In genomic region chr6:124918331-124918690, GRCm38 (mm10) we compare ENCODE assay signal across 8 mouse cellular contexts. TPM values are rescaled to one million over a fixed set of nuclear protein-coding genes. Genes with fewer than 3 reads are reported as not detected.
DNase-seq lines count a peak whose midpoint lies in the region; ATAC-seq and TF ChIP-seq lines count a peak whose summit lies in the region.

No protein-coding gene starts in this region.

- peaks cover 12% of the 10 kb centered on the region for H3K36me3 ChIP-seq in kidney, postnatal 0 days (ENCODE audit: insufficient read depth, low read length)
- peaks cover 5% of the 10 kb centered on the region; the same call in 1 of the 2 replicates for H3K36me3 ChIP-seq in embryonic facial prominence, embryonic 11.5 days (replicated peaks; ENCODE audit: control insufficient read depth, insufficient read depth, low read depth, low read length)
- peaks cover 18% of the 10 kb centered on the region for H3K36me3 ChIP-seq in intestine, embryonic 14.5 days (ENCODE audit: control insufficient read depth, insufficient read depth, low read length)
- peaks cover 6% of the 10 kb centered on the region for H3K36me3 ChIP-seq in myocyte (ENCODE audit: control insufficient read depth, insufficient read depth)

- ATAC-seq in kidney, postnatal 0 days (replicated peaks; ENCODE audit: low FRiP score, low read depth): no peak
- no peak for ATAC-seq in embryonic facial prominence, embryonic 11.5 days (replicated peaks; ENCODE audit: insufficient number of reproducible peaks, low FRiP score, low TSS enrichment, low read depth)
- no peak for ATAC-seq in intestine, embryonic 14.5 days (replicated peaks; ENCODE audit: low FRiP score, low TSS enrichment, low read depth)
- no peak for ATAC-seq in activated CD4-positive, CD25-positive, alpha-beta regulatory T cell, adult 4 months

- peaks cover 35% of the 10 kb centered on the region for H3K4me1 ChIP-seq in kidney, postnatal 0 days (replicated peaks; ENCODE audit: insufficient read depth, low read length)
- H3K4me1 ChIP-seq in embryonic facial prominence, embryonic 11.5 days (ENCODE audit: control insufficient read depth, insufficient read depth, low read length): peaks cover 6% of the 10 kb centered on the region
- peaks cover 56% of the 10 kb centered on the region for H3K4me1 ChIP-seq in intestine, embryonic 14.5 days (replicated peaks; ENCODE audit: control insufficient read depth, insufficient read depth, low read length)

- no peaks in the 10 kb centered on the region for H3K27me3 ChIP-seq in kidney, postnatal 0 days (ENCODE audit: insufficient read depth, low read length)
- no peaks in the 10 kb centered on the region for H3K27me3 ChIP-seq in embryonic facial prominence, embryonic 11.5 days (ENCODE audit: control insufficient read depth, insufficient read depth, low read length)
- H3K27me3 ChIP-seq in intestine, embryonic 14.5 days (replicated peaks; ENCODE audit: control insufficient read depth, insufficient read depth, low read length): no peaks in the 10 kb centered on the region
- no peaks in the 10 kb centered on the region for H3K27me3 ChIP-seq in myocyte (ENCODE audit: control insufficient read depth, insufficient read depth, insufficient read length)

- peak overlapping the region; percentile 84 for H3K4me2 ChIP-seq in kidney, postnatal 0 days (ENCODE audit: low read length)
- peak overlapping the region; percentile 95 for H3K4me2 ChIP-seq in embryonic facial prominence, embryonic 11.5 days (ENCODE audit: low read depth, low read length)
- H3K4me2 ChIP-seq in intestine, embryonic 14.5 days (ENCODE audit: low read length): peak overlapping the region; percentile 82
- peak overlapping the region; percentile 77 for H3K4me2 ChIP-seq in myocyte (ENCODE audit: low read depth)

- TF ChIP-seq CTCF in kidney, postnatal 0 days (IDR thresholded peaks at IDR 0.05; ENCODE audit: low read depth): no peak

- TF ChIP-seq POLR2A in myocyte (IDR thresholded peaks at IDR 0.05; ENCODE audit: insufficient read length, low read depth): no peak

- peak overlapping the region; percentile 86 for H3K4me3 ChIP-seq in kidney, postnatal 0 days (replicated peaks; ENCODE audit: low read depth, low read length)
- peak overlapping the region; percentile 92 for H3K4me3 ChIP-seq in embryonic facial prominence, embryonic 11.5 days (ENCODE audit: low read depth, low read length)
- H3K4me3 ChIP-seq in intestine, embryonic 14.5 days (ENCODE audit: low read depth, low read length): peak overlapping the region; percentile 76
- H3K4me3 ChIP-seq in myocyte: peak overlapping the region; percentile 91

- H3ac ChIP-seq in myocyte (ENCODE audit: control insufficient read depth, insufficient read length): peak overlapping the region; percentile 78

- WGBS in kidney, postnatal 0 days: 7% methylated on average over 7 of the region's 7 CpGs
- WGBS in embryonic facial prominence, embryonic 11.5 days: 13% methylated on average over 7 of the region's 7 CpGs
- 8% methylated on average over 7 of the region's 7 CpGs for WGBS in intestine, embryonic 14.5 days

- H3K79me2 ChIP-seq in myocyte (ENCODE audit: control insufficient read depth, insufficient read depth): peaks cover 19% of the 10 kb centered on the region

- no peaks in the 10 kb centered on the region for H3K9me3 ChIP-seq in kidney, postnatal 0 days (replicated peaks; ENCODE audit: low read length)
- no peaks in the 10 kb centered on the region for H3K9me3 ChIP-seq in embryonic facial prominence, embryonic 11.5 days (replicated peaks; ENCODE audit: control insufficient read depth, low read length)
- H3K9me3 ChIP-seq in intestine, embryonic 14.5 days (ENCODE audit: control insufficient read depth, low read length): no peaks in the 10 kb centered on the region

- peak overlapping the region; percentile 100 for H3K9ac ChIP-seq in kidney, postnatal 0 days (ENCODE audit: low read depth, low read length)
- peak overlapping the region; percentile 98 for H3K9ac ChIP-seq in embryonic facial prominence, embryonic 11.5 days (replicated peaks; ENCODE audit: low read length)
- peak overlapping the region; percentile 99 for H3K9ac ChIP-seq in intestine, embryonic 14.5 days (ENCODE audit: low read length)

- no peak for DNase-seq in kidney, postnatal 0 days (ENCODE audit: low spot score)
- DNase-seq in kidney, adult 18-20 months: no peak
- DNase-seq in embryonic facial prominence, embryonic 11.5 days (ENCODE audit: low spot score): no peak
- no peak for DNase-seq in intestine, embryonic 14.5 days (ENCODE audit: low spot score)
- DNase-seq in urinary bladder, postnatal 10 days (ENCODE audit: low spot score): no peak
- DNase-seq in cerebellum, postnatal 14 days: no peak

- peak overlapping the region; percentile 99 for H3K27ac ChIP-seq in kidney, postnatal 0 days
- peak overlapping the region; percentile 100 for H3K27ac ChIP-seq in embryonic facial prominence, embryonic 11.5 days (replicated peaks; ENCODE audit: low read depth, low read length)
- peak overlapping the region; percentile 99 for H3K27ac ChIP-seq in intestine, embryonic 14.5 days (ENCODE audit: low read depth)

TF ChIP-seq in myocyte, 11 proteins besides CTCF, POLR2A, EP300 and RAD21:
- TF ChIP-seq MYOD1 (IDR thresholded peaks at IDR 0.05; ENCODE audit: control insufficient read depth in 1 of 3, insufficient read length in 2 of 3, low read depth in 2 of 3) (no peak), TCF3 (IDR thresholded peaks at IDR 0.05; ENCODE audit: insufficient read length, low read depth) (no peak), USF1 (IDR thresholded peaks at IDR 0.05; ENCODE audit: low read depth) (no peak), MAX (IDR thresholded peaks at IDR 0.05; ENCODE audit: low read depth) (no peak), REST (IDR thresholded peaks at IDR 0.05; ENCODE audit: insufficient read depth, insufficient read length) (no peak), TCF12 (IDR thresholded peaks at IDR 0.05; ENCODE audit: insufficient read depth, poor library complexity, severe bottlenecking) (no peak), MYOG (IDR thresholded peaks at IDR 0.05; ENCODE audit: control insufficient read depth in 1 of 3, insufficient read depth in 1 of 3, insufficient read length in 2 of 3, low read depth in 2 of 3) (no peak)

RNA-seq across cellular contexts. Expression of gene Ptms, which starts 1.6 kb away (rescaled TPM):
- 359 and 399 TPM in 2 replicates for polyA plus RNA-seq in kidney, postnatal 0 days (2015; fragmentation: Nextera tagmentation; extraction: Ambion mirVana)
- polyA plus RNA-seq in embryonic facial prominence, embryonic 11.5 days (2014; fragmentation: Nextera tagmentation; extraction: Ambion mirVana): 184 and 213 TPM in 2 replicates
- 232 and 257 TPM in 2 replicates for polyA plus RNA-seq in intestine, embryonic 14.5 days (2014; fragmentation: Nextera tagmentation; extraction: Ambion mirVana)
- 1,462 TPM for polyA plus RNA-seq in myocyte (2012; fragmentation: generic; extraction: Trizol)
- polyA plus RNA-seq in activated CD4-positive, CD25-positive, alpha-beta regulatory T cell, adult 4 months (2017; shearing (Covaris generic)): 10 to 100 TPM; 12.0 to 12.8 TPM

RNA-seq across cellular contexts. Expression of gene Lag3, which starts 6.8 kb away (rescaled TPM):
- 2.5 and 2.9 TPM in 2 replicates for polyA plus RNA-seq in kidney, postnatal 0 days (2015; fragmentation: Nextera tagmentation; extraction: Ambion mirVana)
- 1.7 and 1.8 TPM in 2 replicates for polyA plus RNA-seq in embryonic facial prominence, embryonic 11.5 days (2014; fragmentation: Nextera tagmentation; extraction: Ambion mirVana)
- 1.8 and 2.1 TPM in 2 replicates for polyA plus RNA-seq in intestine, embryonic 14.5 days (2014; fragmentation: Nextera tagmentation; extraction: Ambion mirVana)
- 0.41 TPM for polyA plus RNA-seq in myocyte (2012; fragmentation: generic; extraction: Trizol)
- polyA plus RNA-seq in activated CD4-positive, CD25-positive, alpha-beta regulatory T cell, adult 4 months (2017; shearing (Covaris generic)): 10 to 100 TPM; 23.5 to 30.2 TPM

RNA-seq across cellular contexts. Expression of gene Mlf2, which starts 12.9 kb away (rescaled TPM):
- polyA plus RNA-seq in kidney, postnatal 0 days (2015; fragmentation: Nextera tagmentation; extraction: Ambion mirVana): 348 and 352 TPM in 2 replicates
- polyA plus RNA-seq in embryonic facial prominence, embryonic 11.5 days (2014; fragmentation: Nextera tagmentation; extraction: Ambion mirVana): 391 and 402 TPM in 2 replicates
- 352 and 357 TPM in 2 replicates for polyA plus RNA-seq in intestine, embryonic 14.5 days (2014; fragmentation: Nextera tagmentation; extraction: Ambion mirVana)
- 384 TPM for polyA plus RNA-seq in myocyte (2012; fragmentation: generic; extraction: Trizol)
- 10 to 100 TPM; 46.7 to 70.4 TPM for polyA plus RNA-seq in activated CD4-positive, CD25-positive, alpha-beta regulatory T cell, adult 4 months (2017; shearing (Covaris generic))

RNA-seq across cellular contexts. Expression of gene Cd4, which starts 30.3 kb away (rescaled TPM):
- 0.24 and 0.28 TPM in 2 replicates for polyA plus RNA-seq in kidney, postnatal 0 days (2015; fragmentation: Nextera tagmentation; extraction: Ambion mirVana)
- not detected in 2 replicates for polyA plus RNA-seq in embryonic facial prominence, embryonic 11.5 days (2014; fragmentation: Nextera tagmentation; extraction: Ambion mirVana)
- 0.28 and 0.37 TPM in 2 replicates for polyA plus RNA-seq in intestine, embryonic 14.5 days (2014; fragmentation: Nextera tagmentation; extraction: Ambion mirVana)
- polyA plus RNA-seq in myocyte (2012; fragmentation: generic; extraction: Trizol): not detected
- polyA plus RNA-seq in activated CD4-positive, CD25-positive, alpha-beta regulatory T cell, adult 4 months (2017; shearing (Covaris generic)): 100 to 1,000 TPM; 240 to 401 TPM

RNA-seq across cellular contexts. Expression of gene Cops7a, which starts 47.0 kb away (rescaled TPM):
- polyA plus RNA-seq in kidney, postnatal 0 days (2015; fragmentation: Nextera tagmentation; extraction: Ambion mirVana): 153 and 157 TPM in 2 replicates
- polyA plus RNA-seq in embryonic facial prominence, embryonic 11.5 days (2014; fragmentation: Nextera tagmentation; extraction: Ambion mirVana): 118 and 125 TPM in 2 replicates
- polyA plus RNA-seq in intestine, embryonic 14.5 days (2014; fragmentation: Nextera tagmentation; extraction: Ambion mirVana): 155 and 159 TPM in 2 replicates
- 142 TPM for polyA plus RNA-seq in myocyte (2012; fragmentation: generic; extraction: Trizol)
- 10 to 100 TPM; 45.9 to 51.2 TPM for polyA plus RNA-seq in activated CD4-positive, CD25-positive, alpha-beta regulatory T cell, adult 4 months (2017; shearing (Covaris generic))

Comparison
In these comparisons a context has a peak if more than half of its experiments do, and no peak if none do; other contexts are left out.
1. RNA of gene Ptms, which starts 1.6 kb away (polyA plus RNA-seq): 1,462 TPM in myocyte (single experiment), 359 to 399 TPM in kidney, postnatal 0 days, 232 to 257 TPM in intestine, embryonic 14.5 days and 184 to 213 TPM in embryonic facial prominence, embryonic 11.5 days; 12.0 to 12.8 TPM in activated CD4-positive, CD25-positive, alpha-beta regulatory T cell, adult 4 months; every median in the first group is over 10 times any median in the second.
2. Peak in every context shown above with its lines, with median percentiles within 50 percentile points of each other: H3K27ac ChIP-seq, H3K4me2 ChIP-seq, H3K4me3 ChIP-seq and H3K9ac ChIP-seq.